Mouse (Mus musculus): ENCODE data around the gene Vmn1r1.

The Vmn1r1 gene

DNA sequence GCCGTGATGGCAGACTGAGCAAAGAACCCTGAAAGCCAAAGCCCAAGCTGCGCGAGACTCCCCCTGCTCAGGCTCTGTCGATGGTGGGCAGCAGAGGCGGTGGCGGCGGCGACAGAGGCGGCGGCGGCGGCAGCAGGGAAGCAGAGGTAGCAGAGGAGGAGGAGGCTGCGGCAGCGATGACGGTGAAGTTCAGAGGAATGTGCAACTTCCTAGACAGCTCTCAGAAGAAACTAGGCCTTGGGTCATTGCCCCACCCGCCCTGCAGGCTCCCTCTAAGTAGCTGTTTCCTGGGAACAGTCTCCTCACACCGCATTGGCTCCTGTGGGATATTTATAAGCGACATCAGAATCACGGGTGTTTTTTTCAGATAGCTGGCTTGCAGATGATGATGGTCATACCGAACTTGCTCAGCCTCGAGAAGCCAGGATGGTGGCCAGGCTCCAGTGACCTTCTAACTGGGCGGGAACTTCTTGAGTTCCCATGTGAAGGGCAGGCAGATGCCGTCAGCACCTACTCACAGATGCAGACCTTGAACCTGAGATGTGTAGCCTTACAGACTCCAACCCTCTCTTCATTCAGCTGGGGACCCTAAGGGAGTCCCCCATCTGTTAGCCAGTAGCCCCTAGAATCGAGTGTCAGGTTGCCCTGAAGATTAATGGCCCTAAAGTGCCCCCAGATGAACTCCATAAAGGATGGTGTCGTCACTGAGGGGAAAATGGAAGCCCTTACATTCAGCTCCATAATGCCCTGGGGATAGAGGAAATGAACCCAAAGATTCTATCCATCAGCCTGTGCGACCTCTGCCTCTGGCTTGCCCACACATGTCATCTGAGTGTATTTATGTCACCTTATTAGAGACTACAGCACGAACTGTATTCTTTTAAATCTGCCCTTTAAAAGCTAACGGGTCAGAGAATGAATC lies 26.8 kb downstream of the Vmn1r1 start:
- no peak for DNase-seq (ENCODE audit: extremely low spot score, low read depth, low spot score)

DNA sequence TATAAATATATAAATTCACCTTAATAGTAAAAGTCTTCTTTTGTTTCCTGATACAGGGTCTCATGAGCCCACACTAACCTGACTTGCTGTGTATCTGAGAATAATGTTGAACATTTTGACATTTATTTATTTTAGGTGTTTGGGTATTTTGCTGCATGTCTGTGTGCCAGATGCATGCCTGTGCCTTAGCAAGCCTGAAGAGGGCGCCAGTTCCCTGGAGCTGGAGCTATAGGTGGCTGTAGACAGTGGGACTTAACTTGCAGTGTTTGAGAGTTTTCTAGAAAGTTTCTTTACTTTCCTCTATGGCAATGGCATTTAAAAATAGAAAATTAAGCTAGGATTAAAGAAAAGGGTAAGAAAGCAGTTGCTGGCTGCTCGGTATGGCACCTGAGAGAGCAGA lies 33.5 kb downstream of the Vmn1r1 start:
- DNase-seq (ENCODE audit: extremely low spot score, low read depth, low spot score), result no peak

DNA sequence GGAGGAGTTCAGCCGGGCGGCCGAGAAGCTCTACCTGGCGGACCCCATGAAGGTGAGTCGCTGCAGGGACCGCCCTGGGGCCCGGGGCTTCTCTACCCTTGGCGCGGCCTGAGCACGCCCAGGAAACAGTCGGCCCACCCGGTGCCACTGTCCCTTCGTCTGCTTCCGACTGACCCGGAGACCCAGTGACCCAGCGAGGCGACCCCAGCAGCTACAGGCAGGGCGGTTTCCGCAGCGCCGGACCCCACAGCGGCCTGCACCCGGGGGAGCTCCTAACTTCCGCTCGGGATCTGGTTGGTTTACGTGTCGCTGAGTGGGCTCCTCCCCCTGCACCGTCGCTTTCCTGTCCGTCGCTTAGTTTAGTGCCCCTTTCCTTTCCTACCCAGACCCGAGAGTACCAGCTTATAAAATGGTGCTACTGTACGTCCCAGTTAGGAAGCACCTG lies 39.3 kb downstream of the Vmn1r1 start:
- no peak for DNase-seq (ENCODE audit: extremely low spot score, low read depth, low spot score)

DNA sequence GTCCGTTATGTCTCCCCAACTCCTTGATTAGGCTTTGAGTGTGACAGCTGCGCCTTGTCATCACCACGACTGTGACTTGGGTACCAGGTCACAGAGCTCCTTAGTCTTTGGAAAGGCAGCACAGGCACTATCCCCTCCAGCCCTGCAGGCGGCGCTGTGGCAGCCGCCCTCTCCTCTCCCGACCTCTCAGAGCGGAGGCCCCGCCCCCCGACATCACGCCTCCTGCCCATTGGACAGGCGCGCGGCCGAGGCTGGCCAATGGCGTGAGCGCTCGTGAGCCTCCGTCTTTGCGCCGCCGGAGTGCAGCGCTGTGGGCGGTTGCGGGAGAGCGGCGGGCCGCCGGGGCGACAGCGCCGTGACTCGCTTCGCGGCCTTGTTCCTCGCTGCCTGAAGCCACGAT lies 39.8 kb downstream of the Vmn1r1 start, which contains the start of gene Srp9:
TSS of gene Srp9 (plus strand) at position 232 of the 400 bp plus-strand sequence.
- DNase-seq (ENCODE audit: extremely low spot score, low read depth, low spot score), result peak; percentile 87

DNA sequence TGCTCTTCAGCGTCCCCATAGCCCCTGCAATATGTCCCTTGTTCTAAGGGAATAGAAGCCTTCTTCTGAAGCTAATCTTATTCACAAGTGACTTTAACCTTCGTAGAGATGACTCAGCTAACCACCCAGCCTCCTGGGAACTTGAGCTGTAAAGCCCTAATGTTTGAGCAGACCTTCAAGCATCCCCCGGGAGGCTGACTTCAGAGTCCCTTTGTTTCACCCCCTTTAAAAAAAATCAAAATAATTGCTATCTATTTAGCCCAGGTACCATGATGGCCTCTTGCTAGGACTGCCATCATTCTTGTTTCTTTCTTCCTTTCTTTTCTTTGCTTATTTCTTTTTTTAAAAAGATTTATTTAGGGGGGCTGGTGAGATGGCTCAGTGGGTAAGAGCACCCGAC lies 41.9 kb downstream of the Vmn1r1 start:
- DNase-seq (ENCODE audit: extremely low spot score, low read depth, low spot score), result no peak

DNA sequence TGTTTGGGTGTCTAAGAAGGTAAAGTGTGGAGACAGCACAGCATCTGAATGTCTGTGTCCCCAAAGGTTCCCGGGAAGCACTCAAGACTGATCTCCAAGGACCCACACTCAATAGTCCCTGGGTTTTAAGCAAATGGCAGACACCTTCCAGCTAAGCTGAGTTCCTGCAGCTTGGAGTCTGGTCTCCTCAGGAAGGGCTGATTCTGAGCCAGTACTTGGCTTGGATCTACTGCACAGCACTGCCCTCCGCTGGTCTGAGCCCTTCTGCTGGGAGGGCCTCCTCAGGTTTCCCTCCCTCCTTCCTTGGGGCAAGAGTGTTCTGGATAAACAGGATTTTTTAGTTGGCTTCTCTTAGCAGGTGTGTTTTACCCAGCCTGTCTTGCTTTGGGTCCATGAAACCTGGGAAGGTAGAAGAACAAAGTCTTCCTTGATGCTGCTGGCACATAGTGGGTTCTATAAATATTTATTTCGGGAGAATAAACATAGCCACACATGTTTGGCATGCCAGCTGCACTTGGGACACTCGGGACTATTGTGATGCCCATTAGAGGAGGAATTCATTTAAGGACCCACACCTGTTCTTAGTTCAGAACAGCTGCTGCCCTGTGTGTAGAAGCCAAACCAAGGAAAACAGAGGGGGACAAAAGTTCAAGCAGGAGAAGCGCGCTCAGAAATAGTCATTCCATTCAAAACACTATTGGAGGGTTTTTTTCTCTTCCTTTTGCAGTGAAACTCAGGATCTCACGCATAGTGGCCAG lies 48.5 kb downstream of the Vmn1r1 start:
- no peak for DNase-seq (ENCODE audit: extremely low spot score, low read depth, low spot score)

DNA sequence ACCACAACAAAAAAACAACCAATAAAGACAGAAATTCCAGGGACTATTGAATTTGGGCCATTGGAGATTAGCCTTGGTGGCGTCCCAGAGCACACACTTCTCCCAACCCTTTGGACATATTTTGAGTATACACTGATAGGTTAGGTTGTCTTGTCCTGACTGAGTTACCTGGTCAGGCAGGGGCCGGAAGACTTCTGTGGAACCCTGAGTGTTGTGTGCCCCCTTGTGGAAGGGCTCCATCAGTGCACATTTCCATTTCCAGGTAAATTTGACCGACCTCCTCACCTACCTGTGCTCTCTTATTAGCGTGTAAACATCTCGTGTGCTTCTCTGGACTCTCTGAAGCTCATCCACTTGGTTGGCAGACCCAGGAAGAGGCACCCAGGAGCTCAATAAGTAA lies 49.1 kb downstream of the Vmn1r1 start:
- DNase-seq (ENCODE audit: extremely low spot score, low read depth, low spot score), result no peak

DNA sequence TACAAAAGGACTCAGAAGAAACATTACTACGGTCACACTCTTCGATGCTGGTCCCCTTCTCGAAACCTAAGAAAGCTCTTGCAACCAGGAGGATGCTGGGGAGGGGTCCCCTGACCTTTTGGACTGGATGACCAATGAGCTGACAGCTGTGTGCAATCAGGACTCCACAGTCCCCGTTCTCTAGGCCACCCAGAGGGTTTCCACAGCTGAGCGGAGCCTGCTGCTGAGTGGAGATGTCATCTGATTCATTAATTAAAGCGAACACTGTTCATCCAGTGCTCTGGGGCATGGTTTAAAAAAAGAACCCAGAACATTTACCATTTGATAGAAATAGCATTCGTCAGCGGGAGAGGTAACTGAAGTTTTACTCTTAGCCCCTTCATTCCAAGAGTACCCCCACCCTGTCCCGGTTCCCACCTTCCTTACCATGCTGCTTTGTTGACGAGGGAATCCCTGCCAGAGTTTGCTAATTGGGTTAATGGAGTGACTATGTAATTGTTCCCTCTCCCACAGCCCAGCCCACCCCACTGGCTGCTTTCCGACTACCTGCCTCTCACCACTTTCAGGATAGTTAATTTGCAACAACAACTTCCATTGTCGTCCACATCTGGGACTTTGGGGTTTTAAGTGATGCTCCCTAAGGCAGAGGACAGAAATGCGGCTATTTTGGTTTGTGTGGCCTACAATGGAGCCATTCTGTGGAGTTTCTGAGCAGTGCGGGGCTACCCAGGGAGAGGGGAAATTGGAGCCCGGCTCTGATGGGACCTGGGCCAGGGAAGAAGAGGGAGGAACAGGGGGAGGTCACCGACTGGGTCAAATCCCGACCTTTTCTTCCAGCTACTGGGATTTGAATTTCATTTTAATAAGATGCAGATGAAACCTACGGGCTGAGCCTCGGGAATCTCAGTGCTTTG lies 50.4 kb downstream of the Vmn1r1 start:
- DNase-seq (ENCODE audit: extremely low spot score, low read depth, low spot score), result no peak

DNA sequence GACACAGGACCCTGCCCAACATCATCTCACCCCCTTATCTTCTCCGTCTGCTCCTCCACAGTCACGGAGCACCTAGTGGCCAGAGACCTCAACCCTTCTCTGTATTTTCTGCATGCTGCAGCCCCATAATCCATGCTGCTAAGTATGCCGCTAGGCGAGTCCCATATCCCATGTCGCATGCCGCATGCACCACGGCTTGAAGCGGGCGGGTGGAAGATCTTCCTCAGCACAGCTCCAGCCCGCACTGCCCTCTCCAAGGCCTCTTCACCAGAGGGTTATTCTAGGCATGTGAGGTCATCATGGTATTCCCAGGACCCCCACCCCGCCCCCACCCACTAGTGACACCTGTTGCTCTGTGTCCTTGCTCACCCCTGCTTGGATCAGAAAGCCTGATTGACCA lies 51.2 kb downstream of the Vmn1r1 start:
- no peak for DNase-seq (ENCODE audit: extremely low spot score, low read depth, low spot score)

DNA sequence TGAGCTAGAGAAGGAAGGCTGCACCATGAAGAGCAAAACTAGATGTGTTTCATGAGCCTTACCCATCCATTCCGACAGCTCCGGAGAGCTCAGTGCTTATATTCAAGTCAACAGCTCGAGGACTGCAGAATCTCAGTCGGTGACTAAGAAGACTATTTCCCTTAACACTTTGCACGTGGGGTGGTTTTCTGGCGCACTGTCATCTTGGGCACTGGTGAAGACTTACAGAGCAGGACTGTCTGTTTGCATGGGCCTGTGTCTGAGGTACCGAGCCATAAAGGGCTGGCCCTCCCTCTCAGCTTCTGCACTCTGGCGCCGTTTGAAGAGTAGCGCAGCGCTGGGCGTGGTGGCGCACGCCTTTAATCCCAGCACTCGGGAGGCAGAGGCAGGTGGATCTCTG lies 51.9 kb downstream of the Vmn1r1 start:
- no peak for DNase-seq (ENCODE audit: extremely low spot score, low read depth, low spot score)

DNA sequence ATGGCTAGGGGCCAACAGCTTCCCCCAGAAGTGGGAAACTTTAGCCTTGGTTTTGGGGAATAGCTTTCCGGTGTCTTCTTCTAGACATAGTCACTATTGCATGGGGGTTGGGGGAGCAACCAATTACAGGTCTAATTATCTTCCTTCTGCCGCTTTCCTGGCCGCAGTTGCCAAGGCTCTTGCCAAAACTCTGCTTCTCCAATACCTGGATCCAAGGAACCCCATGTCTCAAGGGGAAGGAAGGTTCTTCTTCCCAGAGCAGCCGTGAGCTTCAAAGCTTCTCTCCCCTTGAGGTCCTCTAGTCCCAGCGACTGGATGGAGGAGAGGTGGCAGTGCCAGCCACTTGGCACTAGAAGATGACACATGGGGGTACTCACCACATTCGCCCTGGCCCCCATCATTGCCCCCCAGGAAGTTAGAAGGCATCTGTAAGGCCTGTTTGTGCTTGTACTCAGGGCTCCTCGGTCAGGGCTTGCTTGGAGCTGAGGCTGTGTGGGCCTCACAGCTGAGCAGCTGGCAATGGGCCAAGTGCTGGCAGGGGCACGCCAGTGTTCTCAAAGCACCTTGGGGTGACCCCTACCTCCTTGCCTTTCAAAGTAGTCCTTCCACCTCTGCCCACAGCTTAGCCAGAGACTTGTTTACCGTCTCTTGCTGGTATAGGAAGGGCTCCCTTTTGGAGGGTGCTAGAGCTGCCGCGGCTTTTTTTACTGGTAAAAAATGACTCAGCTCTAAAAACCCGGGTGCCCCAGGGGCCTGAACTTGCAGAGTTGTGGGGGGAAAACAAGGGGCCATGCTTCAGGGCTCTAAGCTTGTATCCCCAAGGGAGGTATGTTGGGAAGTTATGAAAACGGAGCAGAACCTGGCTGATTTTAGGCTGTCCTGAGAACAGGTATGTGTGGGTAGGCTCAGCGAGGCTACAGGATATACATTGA lies 52.6 kb downstream of the Vmn1r1 start:
- DNase-seq (ENCODE audit: extremely low spot score, low read depth, low spot score), result no peak

DNA sequence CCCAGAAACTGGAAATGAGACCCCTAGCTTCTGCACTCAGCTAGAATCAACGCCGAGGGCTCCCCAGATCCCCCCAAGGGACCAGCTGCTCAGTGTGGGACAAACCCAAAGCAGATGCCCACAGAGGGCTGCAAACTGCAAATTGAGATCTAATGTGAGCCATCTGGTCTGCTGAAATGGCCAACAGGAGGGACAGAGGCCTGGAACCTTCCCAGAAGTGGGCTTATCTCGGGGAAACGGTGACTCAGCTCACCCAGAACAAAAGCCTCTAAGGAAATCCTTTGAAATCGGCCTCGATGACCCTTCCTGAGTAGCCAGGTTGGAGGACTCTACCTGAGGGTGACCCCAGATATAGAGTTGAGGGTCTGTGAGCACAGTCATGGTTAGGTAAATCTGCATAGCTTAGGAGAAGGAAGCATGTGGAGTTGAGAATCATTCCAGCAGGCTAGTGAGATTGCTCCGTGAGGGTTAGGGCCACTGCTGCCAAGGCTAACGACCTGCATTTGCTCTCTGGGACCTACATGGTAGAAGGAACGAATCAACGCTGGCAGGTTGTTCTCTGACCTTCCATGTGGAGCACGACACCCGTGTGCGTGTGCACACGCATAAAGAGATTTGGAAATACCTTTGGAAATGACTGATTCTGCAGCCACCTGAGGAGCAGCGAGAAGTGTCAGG lies 53.4 kb downstream of the Vmn1r1 start:
- no peak for DNase-seq (ENCODE audit: extremely low spot score, low read depth, low spot score)

DNA sequence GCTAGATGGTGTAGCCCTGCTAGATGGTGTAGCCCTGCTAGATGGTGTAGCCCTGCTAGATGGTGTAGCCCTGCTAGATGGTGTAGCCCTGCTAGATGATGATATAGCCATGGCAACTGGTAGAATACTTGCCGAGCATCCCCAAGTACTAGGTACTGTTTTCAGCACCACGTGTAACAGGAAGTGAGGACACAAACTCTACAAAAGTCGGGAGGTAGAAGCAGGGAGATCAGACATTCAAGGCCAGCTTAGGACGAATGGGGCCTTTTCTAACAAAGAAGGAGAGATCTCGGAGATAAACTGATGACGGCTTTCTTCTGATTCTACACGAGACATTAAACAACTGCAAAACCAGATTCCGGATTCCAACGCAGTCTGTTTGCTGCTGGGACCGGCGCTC lies 54.1 kb downstream of the Vmn1r1 start:
- no peak for DNase-seq (ENCODE audit: extremely low spot score, low read depth, low spot score)

DNA sequence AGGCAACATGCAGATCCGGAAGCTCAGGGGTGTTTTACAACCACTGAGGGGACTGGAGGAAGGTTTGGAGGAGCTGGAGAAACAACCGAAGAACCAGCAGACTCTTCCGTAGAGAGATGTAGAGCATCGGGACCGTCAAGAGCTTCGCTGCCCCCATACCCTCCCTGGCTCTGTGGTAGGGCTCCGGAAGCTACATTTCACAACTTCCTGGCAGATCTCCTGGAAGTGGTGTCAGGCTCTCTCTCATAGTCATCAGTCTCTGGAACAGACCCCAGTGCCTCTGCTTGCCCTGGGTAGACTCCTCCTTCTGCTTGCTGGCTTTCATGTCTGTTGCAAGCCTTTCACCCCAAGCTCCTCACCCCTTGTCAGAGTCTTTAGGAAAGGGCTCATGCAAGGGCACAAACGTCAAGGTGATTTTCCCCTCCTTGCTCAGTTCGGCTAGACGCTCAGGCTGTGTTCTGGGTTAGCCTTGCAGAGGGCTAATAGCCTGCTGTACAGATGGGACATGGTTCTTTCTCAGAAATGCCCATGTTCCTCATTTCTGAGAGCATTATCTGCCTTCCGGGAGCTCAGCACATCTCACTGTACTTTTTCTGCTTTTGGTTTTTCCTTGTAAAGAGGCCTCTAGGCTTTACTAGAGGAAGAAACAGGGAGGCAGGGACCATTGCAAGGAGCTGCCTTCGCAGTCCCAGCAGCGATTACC lies 55.7 kb downstream of the Vmn1r1 start:
- DNase-seq (ENCODE audit: extremely low spot score, low read depth, low spot score), result no peak

DNA sequence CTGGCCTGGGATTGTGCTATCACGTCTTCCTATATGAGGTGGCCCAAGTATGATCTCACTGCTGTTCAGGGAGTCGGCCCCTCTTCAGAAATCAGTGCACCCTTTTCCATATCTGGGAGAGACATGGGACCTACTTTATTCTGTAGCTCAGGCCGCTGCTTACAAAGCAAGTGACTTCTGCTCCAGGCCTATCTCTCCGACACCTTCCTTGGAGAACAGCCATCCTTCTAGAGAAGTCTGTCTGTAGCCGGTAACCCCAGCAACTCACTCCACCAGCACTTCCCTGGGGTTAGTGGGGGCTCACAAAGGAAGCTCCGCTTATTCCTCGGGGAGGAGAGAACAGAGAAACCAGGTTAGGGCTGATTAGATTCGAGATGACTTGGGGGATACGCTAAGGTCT lies 57.0 kb downstream of the Vmn1r1 start:
- no peak for DNase-seq (ENCODE audit: extremely low spot score, low read depth, low spot score)

DNA sequence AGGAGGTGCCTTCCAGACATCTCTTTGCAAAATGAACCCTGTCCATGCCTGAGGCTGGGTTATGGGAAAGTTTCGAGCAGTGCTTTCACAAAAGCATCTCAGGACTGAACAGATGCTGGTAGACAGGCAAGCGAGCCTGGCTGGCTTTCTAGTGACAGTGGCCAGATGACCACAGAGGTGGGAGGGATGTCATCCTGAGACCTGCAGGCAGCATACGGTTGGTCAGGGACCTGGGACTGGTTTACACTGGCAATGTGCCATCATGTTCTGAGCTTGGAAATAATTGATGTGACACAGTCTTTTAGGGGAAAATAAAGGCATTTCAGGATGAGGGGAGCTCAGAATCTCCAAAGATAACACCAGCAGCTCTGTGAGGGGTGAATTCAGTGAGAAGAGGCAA lies 59.3 kb downstream of the Vmn1r1 start:
- no peak for DNase-seq (ENCODE audit: extremely low spot score, low read depth, low spot score)

Measured in hindlimb bud, embryonic 11.5 days (tissue).